Mouse (Mus musculus): ENCODE data around the gene Psd. TPM values are rescaled to one million over a fixed set of nuclear protein-coding genes. Genes with fewer than 3 reads are reported as not detected.

Gene Psd
- total RNA-seq, 2 experiments from 2014 or later = not detected

DNA sequence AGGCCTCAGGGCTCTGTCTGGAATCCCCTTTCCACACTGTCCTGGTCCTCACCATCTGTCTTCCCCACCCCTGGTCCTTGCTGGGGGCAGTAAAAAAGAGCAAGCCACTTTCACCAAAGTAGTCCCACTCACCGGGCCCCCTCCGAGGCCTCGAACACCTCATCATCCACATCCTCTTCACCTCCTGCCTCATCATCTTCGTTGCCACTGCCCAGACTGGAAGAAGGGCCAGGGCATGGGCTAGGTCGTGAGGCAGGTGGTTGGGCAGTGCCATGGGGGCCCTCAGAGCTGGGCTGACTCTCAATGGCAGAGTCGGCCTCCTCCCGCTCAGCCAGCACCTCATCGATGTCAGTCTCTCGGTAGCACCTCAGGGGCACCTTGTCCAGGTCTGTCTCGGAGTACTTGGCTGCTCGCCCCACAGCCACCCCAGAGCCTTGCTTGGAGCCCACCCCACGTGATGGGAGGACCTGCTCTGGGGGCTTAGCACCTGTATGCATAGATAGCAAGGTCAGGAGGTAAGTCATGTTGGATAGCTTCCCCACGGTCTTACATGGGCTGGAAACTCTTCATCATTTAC is 3.9 kb downstream of the Psd start:
- no peak for ATAC-seq (replicated peaks; ENCODE audit: low FRiP score, poor library complexity, severe bottlenecking)

DNA sequence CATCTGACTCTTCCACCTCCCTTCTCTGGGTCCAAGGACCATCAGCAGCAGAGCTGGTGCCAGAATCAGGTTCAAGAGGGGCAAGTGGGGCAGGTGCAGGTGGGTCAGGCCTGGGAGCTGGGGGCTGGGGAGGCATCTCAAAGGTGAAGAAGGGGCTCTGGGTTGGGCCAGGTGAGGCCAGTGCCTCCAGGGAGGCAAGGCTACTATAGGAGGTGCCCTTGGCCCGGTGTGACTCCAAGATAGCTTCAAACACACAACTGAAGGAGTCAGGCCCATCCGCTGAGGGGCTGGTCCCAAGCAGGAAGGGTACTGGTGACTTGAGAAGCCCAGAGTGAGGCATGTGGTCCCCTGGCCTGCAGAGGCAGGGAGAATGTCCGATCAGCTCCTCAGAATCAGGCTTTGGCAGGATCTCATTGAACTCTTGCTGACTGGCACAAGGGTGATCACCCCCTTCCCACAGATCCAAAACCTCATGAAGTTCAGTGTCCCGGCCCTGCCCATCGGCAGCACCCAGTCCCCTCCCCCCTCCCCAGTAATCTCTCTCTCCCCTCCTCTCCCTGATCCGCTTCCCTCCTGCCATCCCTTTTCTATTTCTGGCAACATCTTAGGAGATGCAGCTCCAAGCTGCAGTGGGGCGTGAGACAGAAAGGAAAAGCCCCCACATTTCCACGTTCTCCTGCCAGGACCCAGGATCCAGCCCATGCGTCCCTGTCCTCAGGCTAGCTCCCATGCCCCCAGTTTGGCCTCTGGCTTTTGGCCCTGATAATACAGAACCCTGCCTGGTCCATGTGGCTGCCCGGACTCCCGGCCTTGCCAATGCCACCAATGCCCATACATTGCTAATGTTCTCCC is 4.6 kb downstream of the Psd start:
- ATAC-seq (replicated peaks; ENCODE audit: low FRiP score, poor library complexity, severe bottlenecking) = no peak

DNA sequence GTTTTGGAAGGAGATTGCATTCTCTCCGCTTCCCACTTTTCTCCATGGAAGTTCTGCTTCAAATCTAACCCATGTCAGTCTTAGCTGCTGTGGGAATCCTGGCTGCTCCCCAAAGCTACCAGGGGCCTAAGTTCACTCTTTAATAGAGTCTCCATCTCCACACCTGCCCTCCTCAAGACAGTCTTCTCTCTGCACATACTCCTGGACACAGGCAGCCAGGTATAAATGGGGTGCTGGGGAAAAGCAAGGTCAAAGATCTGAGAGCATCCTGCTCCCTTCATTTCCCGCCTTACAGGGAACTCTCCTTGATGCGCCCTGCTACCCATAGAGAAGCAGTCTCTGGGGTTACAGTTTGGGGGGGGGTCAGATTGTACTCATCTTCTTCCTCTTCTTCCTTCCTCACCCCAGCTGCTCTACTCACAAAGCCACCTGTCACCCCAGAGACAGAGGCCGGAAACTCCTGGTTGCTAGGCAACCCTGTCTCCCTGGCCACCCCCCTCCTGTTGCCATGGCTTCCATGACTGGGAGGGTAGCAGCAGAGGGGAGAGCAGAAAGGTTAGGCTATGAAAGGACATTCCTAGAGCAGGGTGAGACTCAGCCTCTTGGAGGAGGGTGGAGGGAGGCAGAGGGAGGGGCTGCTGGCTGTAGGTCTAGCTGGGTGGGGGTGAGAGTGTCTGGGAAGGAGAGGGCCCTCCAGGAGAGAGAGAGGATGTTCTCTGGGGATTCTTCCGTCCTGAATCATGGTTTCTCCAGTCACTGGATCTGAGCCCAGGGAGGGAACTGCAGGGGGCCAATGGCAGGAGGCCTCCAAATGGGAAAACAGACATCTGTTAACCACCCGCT is 5.6 kb downstream of the Psd start:
- no peak for ATAC-seq (replicated peaks; ENCODE audit: low FRiP score, poor library complexity, severe bottlenecking)

GRCm38 (mm10) chr19:46320076-46320785 is 6.7 kb downstream of the Psd start:
- ATAC-seq (replicated peaks; ENCODE audit: low FRiP score, poor library complexity, severe bottlenecking) = no peak

DNA sequence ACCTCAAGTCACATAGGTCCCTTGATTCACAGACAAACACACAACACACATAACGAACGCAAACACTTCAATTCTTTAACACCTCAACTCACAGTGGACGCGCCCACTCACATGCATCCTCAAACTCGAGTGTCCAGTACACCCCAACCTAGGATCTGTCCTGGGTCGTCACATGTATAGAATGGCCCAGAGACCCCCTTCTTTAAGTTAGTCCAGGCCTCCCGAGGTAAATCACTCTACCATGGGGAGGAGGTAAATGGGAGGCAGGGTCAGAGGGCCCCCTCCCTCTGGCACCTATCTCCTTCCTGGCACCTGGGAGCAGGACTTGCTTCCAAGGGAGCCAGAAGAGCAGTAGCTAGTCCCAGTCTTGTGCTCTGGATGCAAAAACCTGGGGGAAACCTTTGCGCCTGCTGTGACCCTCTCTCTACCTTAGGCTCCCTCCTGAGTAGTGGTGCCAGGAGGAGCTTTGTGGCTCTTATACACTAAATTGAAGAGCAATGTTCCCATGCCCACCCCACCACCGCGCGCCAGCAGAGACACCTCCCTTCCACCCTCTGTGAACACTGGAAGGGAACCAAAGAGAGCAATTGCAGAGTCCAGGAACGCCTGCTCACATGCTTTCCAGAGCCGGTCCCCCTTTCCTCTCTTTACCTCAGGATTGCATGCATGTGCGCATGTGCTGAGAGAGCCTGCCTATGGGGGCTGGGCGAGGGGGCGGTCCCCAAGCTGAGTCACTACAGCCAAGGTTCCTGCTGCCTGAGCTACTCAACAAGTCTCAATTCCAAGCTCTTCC is 8.2 kb downstream of the Psd start:
- no peak for ATAC-seq (replicated peaks; ENCODE audit: low FRiP score, poor library complexity, severe bottlenecking)

DNA sequence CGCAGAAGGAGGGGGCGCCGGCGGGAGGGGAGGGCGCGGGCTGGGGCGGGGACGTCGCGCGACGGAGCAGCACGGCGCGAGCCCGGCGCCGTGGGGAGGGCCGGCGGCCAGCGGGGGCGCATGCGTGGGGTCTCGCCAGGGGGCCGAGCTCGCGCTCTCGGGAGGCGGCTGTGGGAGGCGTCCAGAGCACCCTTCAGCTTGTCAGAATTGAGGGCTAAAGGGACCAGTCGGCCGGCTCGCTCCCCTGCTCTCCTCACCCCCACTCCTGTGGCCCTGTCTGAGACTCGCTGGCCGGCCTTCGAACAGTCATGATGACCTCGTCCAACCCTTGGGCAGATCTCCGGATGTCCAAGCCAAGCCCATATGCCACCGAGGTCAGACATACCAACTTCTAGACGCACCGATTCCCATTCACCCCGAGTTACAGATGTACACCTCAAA is 8.9 kb downstream of the Psd start:
- no peak for ATAC-seq (replicated peaks; ENCODE audit: low FRiP score, poor library complexity, severe bottlenecking)

DNA sequence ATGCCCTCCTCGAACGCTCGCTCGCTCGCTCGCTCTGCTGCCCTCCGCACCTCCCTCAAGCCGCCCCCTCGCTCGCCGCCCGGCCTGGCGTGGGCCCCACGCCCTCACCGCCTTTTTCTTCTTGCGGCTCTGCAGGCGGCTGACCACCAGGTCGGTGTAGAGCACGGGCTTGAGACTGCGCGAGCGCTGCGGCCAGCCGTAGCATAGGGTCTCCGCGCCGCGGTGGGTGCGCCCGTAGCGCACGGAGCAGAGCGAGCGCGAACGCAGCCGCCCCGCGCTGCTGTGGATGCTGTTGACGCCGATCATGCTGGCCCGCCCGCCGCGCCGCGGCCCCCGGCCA is 9.4 kb downstream of the Psd start:
- ATAC-seq (replicated peaks; ENCODE audit: low FRiP score, poor library complexity, severe bottlenecking) = no peak

DNA sequence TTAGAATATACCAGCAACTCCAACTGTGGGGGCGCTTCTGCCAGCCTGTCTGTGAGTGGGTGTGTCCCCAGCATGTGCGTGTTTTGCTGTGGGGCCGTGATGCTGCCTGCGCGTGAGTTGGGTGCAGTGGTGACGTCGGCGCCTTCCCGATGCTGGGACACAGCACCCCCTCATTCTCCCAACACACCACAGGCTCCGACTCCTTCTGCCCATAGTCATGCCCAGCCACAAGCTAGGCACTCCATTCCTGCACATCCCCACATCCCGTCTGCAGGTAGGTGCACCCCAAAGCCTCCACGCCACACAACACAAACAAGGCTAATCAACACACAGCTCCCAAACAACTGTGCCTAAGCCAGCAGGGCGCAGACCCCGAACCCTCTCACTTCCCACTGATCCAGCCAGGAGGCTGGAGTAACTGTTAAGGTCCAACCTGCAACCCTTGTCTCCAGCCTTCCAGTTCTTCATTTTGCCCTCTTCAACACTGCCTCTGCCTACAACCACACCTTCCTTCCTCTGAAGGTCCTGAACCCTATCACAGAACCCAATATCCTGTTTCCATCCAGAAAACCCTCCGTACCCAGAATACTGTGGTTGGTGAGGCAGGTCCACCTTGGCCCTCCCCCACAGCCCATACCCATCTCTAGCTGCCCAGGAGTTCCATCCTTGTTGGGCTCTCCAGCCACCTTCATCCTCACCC is 10.0 kb downstream of the Psd start:
- ATAC-seq (replicated peaks; ENCODE audit: low FRiP score, poor library complexity, severe bottlenecking) = no peak

DNA sequence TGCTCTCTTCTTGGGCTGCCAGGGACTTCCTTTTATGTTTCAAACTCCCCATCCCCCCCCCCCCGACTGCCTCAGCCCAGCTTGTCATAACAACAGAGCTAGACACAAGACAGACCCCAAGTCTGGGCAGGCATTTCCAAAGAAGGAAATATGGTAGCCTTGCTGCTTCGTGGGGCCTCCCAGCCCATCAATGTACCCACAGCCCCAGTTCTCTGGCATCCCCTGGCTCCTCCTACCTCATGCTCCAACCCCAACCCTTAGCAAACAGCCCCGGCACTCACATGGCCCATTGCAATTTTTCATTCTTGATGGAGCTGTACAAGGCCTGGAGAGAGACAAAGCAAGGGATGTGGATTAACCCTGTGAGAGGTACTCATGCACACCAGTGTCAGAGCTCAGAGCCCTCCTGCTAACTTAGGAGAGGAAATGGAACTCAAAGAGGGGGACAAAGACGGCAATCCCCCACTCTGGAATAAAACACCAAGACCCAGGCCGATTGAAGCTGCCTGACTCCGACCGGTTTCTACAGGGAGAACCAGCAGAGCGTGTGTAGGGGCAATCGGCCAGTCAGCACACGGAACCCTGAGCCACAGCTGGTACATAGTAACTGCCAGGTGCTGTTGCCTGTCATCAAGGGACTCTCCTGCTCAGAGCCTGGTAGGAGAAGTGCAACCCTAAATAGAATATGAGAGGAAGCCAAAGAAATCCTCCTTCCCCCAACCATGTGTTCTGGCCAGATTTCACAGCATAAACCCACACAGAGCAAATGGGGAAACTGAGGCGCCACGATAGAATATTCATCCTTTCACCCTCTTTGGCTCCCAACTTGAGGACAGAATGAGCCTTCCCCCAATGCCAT is 11.0 kb downstream of the Psd start:
- ATAC-seq (replicated peaks; ENCODE audit: low FRiP score, poor library complexity, severe bottlenecking) = no peak

DNA sequence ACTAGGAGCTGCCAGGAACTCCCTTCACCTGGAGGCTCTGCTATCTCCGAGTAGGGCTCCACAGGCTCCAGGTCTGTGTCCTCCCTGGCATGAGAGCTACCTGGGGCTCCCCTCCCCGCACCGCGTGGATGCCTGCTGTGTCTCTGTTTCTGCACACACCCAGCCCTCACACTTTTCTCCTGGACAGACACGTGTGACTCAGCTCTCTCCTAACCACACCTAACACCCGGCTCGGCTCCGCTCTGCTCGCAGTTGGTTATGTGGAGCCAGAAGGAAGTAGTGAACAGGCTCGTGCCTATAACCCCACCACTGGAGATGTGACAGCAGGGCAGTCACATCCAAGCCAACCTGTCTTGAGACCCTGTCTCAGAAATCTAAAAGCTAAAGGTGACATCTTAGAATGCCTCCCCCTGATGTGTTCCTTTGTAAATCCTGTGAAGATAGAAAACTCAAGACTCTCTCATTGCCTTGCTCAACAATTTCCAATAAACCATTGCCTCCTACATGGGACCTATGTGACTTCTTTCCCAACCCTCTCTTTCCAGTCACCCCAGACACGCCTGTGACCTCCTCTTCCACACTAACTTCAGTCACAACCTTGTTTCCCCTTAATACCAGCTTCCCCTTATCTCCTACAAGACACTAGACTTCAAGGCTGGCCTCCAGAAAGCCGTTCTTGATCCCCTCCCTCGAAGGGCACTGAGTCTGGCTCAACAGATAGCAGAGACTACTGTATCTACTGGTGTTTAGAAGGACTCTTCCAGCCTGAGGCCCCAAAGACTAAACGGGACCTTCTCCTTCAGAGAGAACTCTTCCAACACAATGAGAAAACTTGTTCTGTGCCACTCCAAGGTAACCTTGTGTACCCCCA is 11.8 kb downstream of the Psd start:
- ATAC-seq (replicated peaks; ENCODE audit: low FRiP score, poor library complexity, severe bottlenecking) = peak; percentile 73

DNA sequence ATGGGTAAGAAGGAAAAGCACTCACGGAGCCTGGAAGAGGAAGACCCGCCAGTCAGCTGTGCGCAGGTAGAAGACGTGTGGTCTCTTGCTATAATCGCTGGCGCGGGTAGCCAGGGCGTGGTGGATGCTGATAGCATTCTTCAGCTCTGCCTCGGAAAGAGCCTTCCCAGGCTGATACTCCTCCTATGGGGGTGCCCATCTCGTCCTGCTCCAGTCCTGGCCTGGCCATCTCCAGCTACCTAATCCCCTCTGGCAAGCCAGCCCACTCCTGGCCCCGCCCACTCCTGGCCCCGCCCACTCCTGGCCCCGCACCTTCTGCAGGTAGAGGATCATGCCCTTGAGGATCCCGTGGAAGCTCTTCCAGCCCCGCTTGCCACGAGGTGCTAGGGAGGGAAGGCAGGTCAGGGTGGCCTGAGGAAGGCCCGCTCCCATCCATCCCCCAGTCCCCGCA is 12.8 kb downstream of the Psd start:
- 0 out of 2 replicates have a peak, but pooled peaks have one; percentile 18 for ATAC-seq (replicated peaks; ENCODE audit: low FRiP score, poor library complexity, severe bottlenecking)

- no peak for ATAC-seq (replicated peaks; ENCODE audit: low FRiP score, poor library complexity, severe bottlenecking)
Measured at GRCm38 (mm10) chr19:46313591-46313990, 13.4 kb downstream of the Psd start.

- ATAC-seq (replicated peaks; ENCODE audit: low FRiP score, poor library complexity, severe bottlenecking) = no peak
Measured at GRCm38 (mm10) chr19:46313116-46313515, 13.8 kb downstream of the Psd start.

DNA sequence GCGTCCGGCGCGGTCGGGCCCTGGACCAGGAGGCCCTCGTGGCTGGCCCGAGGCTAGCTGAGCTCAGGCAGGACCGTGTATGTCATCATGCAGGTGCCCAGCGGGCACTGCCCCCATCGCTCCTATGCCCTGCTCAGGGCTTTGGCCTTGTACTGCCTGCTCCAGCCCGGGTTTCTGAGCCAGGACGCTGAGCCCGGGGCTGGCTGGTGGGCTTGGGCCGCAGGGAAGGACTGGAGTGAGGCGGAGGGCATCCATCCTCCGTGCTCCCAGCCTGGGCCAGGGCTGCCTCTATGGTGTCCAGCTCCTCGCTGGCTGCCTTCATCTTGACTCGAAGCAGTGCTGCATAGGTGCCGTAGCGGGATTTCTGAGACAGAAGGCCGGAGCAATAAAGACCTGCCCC is 14.4 kb downstream of the Psd start:
- no peak for ATAC-seq (replicated peaks; ENCODE audit: low FRiP score, poor library complexity, severe bottlenecking)

DNA sequence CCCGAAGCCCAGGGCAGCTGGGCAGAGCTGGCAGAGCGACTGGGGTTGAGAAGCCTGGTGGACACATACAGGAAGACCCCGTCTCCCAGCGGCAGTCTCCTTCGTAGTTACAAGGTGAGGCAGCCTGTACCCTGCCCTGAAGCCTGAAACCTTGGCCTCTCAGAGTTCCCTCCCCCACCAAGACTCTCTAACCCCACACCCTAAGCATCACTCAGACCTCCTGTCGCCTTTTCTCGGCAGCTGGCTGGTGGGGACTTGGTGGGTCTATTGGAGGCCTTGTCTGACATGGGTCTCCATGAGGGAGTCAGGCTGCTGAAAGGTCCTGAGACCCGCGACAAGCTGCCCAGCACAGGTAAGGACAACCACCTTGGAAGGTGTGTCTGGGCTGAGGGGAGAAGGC is 15.6 kb downstream of the Psd start:
- no peak for ATAC-seq (replicated peaks; ENCODE audit: low FRiP score, poor library complexity, severe bottlenecking)

DNA sequence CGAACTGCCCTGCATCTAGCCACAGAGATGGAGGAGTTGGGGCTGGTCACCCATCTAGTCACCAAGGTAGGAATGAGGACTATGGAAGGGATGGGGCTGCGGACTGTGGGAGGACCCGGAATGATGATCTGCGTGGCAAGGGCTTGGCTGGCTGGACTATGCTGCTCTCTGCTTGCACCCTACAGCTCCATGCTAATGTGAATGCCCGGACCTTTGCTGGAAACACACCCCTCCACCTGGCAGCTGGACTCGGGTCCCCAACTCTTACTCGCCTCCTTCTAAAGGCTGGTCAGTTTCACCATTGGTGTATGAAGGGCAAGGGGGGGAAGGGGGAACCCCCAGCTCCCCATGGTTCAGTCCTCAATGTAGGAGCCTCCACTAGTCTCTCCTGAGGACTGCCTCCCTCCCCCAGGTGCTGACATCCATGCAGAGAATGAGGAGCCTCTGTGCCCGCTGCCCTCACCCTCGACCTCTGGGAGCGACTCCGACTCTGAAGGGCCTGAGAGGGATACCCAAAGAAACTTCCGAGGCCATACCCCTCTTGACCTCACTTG is 16.6 kb downstream of the Psd start:
- no peak for ATAC-seq (replicated peaks; ENCODE audit: low FRiP score, poor library complexity, severe bottlenecking)
